Mouse (Mus musculus) stomach, postnatal 0 days (tissue): Measurements from ENCODE around the gene Vps51.

Experiments used
- CTCF ChIP-seq: IDR thresholded peaks from 2 replicates; pipeline ENCODE4 v1.5.1; 2016; ENCODE audit warnings: antibody characterized with exemption, low read depth, mild to moderate bottlenecking, moderate library complexity
- EP300 ChIP-seq: optimal IDR thresholded peaks from 2 replicates; pipeline ENCODE3; 2016; ENCODE audit warnings: antibody characterized with exemption

DNA sequence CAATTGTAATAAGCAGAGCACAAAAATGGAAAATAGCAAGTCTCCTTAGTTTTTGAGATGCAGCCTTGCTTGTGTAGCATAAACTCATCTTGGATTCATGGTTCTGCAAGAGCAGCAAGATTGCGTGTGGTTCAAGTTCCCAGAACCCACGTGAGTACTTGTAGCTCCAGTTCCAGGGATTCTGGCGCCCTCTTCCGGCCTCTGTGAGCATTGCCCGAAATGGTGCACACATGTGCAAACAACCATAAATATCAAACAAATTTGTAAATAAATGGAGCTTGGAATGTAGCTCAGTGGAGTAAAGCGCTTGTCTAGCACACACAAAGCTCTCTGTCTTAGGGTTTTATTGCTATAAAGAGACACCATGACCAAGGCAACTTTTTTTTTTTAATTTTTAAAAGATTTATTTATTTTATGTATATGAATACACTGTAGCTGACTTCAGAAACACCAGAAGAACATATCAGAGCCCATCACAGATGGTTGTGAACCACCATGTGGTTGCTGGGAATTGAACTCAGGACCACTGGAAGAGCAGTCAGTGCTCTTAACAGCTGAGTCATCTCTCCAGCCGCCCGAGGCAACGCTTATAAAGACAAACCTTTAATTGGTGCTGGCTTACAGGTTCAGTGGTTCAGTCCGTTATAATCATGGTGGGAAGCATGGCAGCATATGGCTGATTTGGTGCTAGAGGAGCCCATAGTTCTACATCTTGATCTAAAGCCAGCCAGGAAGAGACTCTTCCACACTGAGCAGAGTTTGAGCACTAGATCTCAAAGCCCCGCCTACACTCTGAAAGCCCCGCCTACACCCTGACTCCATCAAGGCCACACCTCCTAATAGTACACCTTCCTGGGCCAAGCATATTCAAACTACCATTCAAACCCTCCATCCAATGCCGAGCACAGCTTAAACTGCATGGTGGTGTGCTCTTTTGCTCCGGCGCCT lies 58.6 kb downstream of the Vps51 start:
- TF ChIP-seq CTCF (peak; percentile 97), EP300 (no peak)
